22 mouse cellular contexts compared by ENCODE assay signal in the genomic region with DNA sequence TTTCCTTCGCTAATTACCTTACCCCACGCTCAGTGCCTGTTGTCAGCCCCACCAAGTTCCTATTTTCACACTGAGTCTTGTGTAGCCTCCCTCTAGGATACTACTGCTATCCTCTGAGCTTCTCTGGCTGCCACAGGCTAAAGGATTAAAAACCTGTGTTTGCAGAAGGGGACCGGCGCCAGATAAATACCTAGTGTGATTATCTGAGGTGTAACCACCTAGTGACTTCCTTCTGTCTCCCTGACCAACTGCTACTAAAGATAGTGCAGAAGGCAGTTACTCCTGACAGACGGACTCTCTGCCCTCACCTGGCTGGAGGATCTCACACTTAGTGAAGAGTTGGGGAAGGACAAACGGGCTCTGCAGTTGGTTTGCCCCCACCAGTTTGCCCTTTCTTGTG. TPM values are rescaled to one million over a fixed set of nuclear protein-coding genes. Genes with fewer than 3 reads are reported as not detected.
A peak's percentile ranks its signal among the peaks of the same experiment; 100 is the strongest.
DNase-seq lines count a peak whose midpoint lies in the region; ATAC-seq lines count a peak whose summit lies in the region.
"Had no signal": no experiment of that assay in that cellular context is flagged by ENCODE, and none has a peak within 500 bp of the region (broad histone marks: within the 10 kb centered on the region; RNA-seq: fewer than 3 reads in every experiment).

No protein-coding gene starts in this region.

- ATAC-seq in megakaryocyte progenitor cell, adult 5-6 weeks (replicated peaks; ENCODE audit: poor library complexity) = peak; percentile 32; the same call in 1 of the 2 replicates
- ATAC-seq: activated CD4-positive, CD25-positive, alpha-beta regulatory T cell, adult 4 months; CD4-positive, CD25-positive, alpha-beta regulatory T cell, adult 4 months; forebrain, embryonic 16.5 days; hindbrain, postnatal 0 days; Patski had no signal

- DNase-seq in cerebellum, postnatal 14 days = peak; percentile 38 to 41
- no peak for DNase-seq in cerebellum, postnatal 4 days (ENCODE audit: low spot score in 2 of 2)
- peak; percentile 1 for DNase-seq in ES-CJ7 (ENCODE audit: low read depth, low spot score)
- DNase-seq in brain, adult 2 months (ENCODE audit: low read depth, low spot score) = peak; percentile 26
- no peak for DNase-seq in thymus, postnatal 14 days
- no peak for DNase-seq in left cerebral cortex, adult 8-10 months (ENCODE audit: low spot score in 2 of 2)
- DNase-seq: adrenal gland, postnatal 14 days; B cell, adult 2 months; cerebellum, adult 11 months; gastrocnemius, postnatal 10 days; heart, adult 2 months; heart, postnatal 14 days; kidney, adult 8-10 months had no signal

RNA-seq across cellular contexts. Expression of gene Slc39a2, which starts 3.3 kb away (rescaled TPM):
- 0.10 and 0.34 TPM in 2 replicates for total RNA-seq in megakaryocyte progenitor cell, adult 5-6 weeks (2015)
- 0.17 TPM in 1 of 2 replicates, not detected in the other for total RNA-seq in megakaryocyte progenitor cell, adult 5-6 weeks (2017)
- 1 to 10 TPM; 3.2 to 5.3 (median 3.8) TPM for total RNA-seq in left cerebral cortex, adult 8-10 months (2022)
- total RNA-seq: hematopoietic stem cell, adult 5-6 weeks had no signal

RNA-seq across cellular contexts. Expression of gene Mettl17, which starts 11.4 kb away (rescaled TPM):
- 6.7 and 10.1 TPM in 2 replicates for total RNA-seq in megakaryocyte progenitor cell, adult 5-6 weeks (2015)
- 14.7 and 15.5 TPM in 2 replicates for total RNA-seq in megakaryocyte progenitor cell, adult 5-6 weeks (2017)
- total RNA-seq in left cerebral cortex, adult 8-10 months (2022) = 10 to 100 TPM; 26.5 to 30.4 (median 28.4) TPM

RNA-seq across cellular contexts. Expression of gene Ndrg2, which starts 17.9 kb away (rescaled TPM):
- 8.9 and 10.4 TPM in 2 replicates for total RNA-seq in megakaryocyte progenitor cell, adult 5-6 weeks (2015)
- total RNA-seq in megakaryocyte progenitor cell, adult 5-6 weeks (2017) = 7.0 and 15.6 TPM in 2 replicates
- 100 to 1,000 TPM; 798 to 932 (median 862) TPM for total RNA-seq in left cerebral cortex, adult 8-10 months (2022)

RNA-seq across cellular contexts. Expression of gene Tppp2, which starts 22.2 kb away (rescaled TPM):
- not detected in 2 replicates for total RNA-seq in megakaryocyte progenitor cell, adult 5-6 weeks (2015)
- not detected in 2 replicates for total RNA-seq in megakaryocyte progenitor cell, adult 5-6 weeks (2017)
- not detected for total RNA-seq in left cerebral cortex, adult 8-10 months (2022)
- total RNA-seq: adrenal gland, adult 18-20 months; adrenal gland, postnatal 14 days; gastrocnemius, postnatal 10 days; gastrocnemius, postnatal 4 days; heart, adult 2 months; heart, postnatal 14 days; hematopoietic stem cell, adult 5-6 weeks; hindbrain, postnatal 0 days had no signal

RNA-seq across cellular contexts. Expression of gene Rnase13, which starts 26.6 kb away (rescaled TPM):
- not detected in 2 replicates for total RNA-seq in megakaryocyte progenitor cell, adult 5-6 weeks (2015)
- not detected in 2 replicates for total RNA-seq in megakaryocyte progenitor cell, adult 5-6 weeks (2017)
- total RNA-seq in left cerebral cortex, adult 8-10 months (2022) = not detected
- total RNA-seq: adrenal gland, adult 18-20 months; adrenal gland, postnatal 14 days; gastrocnemius, postnatal 10 days; gastrocnemius, postnatal 4 days; heart, adult 2 months; heart, postnatal 14 days; hematopoietic stem cell, adult 5-6 weeks; hindbrain, postnatal 0 days had no signal

Comparison
In these comparisons a context has a peak if more than half of its experiments do, and no peak if none do; other contexts are left out.
1. DNase-seq: peak in cerebellum, postnatal 14 days (2 of 2), ES-CJ7 (single experiment) and brain, adult 2 months (single experiment); none in cerebellum, postnatal 4 days (0 of 2), thymus, postnatal 14 days (single experiment) and left cerebral cortex, adult 8-10 months (0 of 2).
2. RNA of gene Ndrg2, which starts 17.9 kb away (total RNA-seq): 798 to 932 TPM in left cerebral cortex, adult 8-10 months; 7.0 to 15.6 TPM in megakaryocyte progenitor cell, adult 5-6 weeks; every median in the first group is over 10 times any median in the second.